Mouse (Mus musculus) liver, embryonic 13.5 days (tissue): ENCODE results near the gene Rap2c. TPM values are rescaled to one million over a fixed set of nuclear protein-coding genes. Genes with fewer than 3 reads are reported as not detected.

Experiments
- ATAC-seq: fragments of 200-750 bp; cut with Nextera tagmentation; 2 replicates; pipeline ENCODE4 v1.8.0; 2017; ENCODE audit warnings: low read depth, mild to moderate bottlenecking, moderate number of reproducible peaks, moderate library complexity
- DNase-seq: peaks from one replicate; pipeline ENCODE4 v3.0.0; 2022
- H3K27ac ChIP-seq: fragments of 300-500 bp; sonication (generic); 2 replicates; pipeline ENCODE4 v1.5.1; 2015; ENCODE audit warnings: moderate library complexity, mild to moderate bottlenecking, inconsistent platforms
- H3K27me3 ChIP-seq: fragments of 300-500 bp; sonication (generic); 2 replicates; pipeline ENCODE4 v1.6.1; 2015; ENCODE audit warnings: mild to moderate bottlenecking, inconsistent platforms
- H3K36me3 ChIP-seq: fragments of 300-500 bp; sonication (generic); 2 replicates; pipeline ENCODE4 v1.6.1; 2015; ENCODE audit warnings: mild to moderate bottlenecking, inconsistent platforms
- H3K4me1 ChIP-seq: fragments of 300-500 bp; sonication (generic); replicated peaks from 2 replicates; pipeline ENCODE4 v1.6.1; 2015; ENCODE audit warnings: inconsistent platforms
- H3K4me2 ChIP-seq: fragments of 300-500 bp; sonication (generic); 2 replicates; pipeline ENCODE4 v1.6.1; 2015; ENCODE audit warnings: inconsistent platforms, mild to moderate bottlenecking, moderate library complexity
- H3K4me3 ChIP-seq: fragments of 300-500 bp; sonication (generic); replicated peaks from 2 replicates; pipeline ENCODE4 v1.5.1; 2015; ENCODE audit warnings: mild to moderate bottlenecking, inconsistent platforms
- H3K9ac ChIP-seq: fragments of 300-500 bp; sonication (generic); 2 replicates; pipeline ENCODE4 v1.6.1; 2015; ENCODE audit warnings: mild to moderate bottlenecking, inconsistent platforms
- H3K9me3 ChIP-seq: fragments of 300-500 bp; sonication (generic); replicated peaks from 2 replicates; pipeline ENCODE4 v1.6.1; 2016; ENCODE audit warnings: inconsistent platforms
- WGBS: fragments of 180-500 bp; shearing (Covaris S2); methylation state at CpG from one replicate; pipeline ENCODE4 v1.1.7; 2015; ENCODE audit not compliant: insufficient replicate concordance; 5-methylcytosine and 5-hydroxymethylcytosine counted together
- polyA plus RNA-seq: library from polyadenylated mRNA; unstranded; fragments of >200 nt; fragmentation: Nextera tagmentation; extraction: Ambion mirVana; gene quantifications from 2 replicates; pipeline ENCODE4 v1.2.1, GENCODE M21; 2015

Gene Rap2c
- polyA plus RNA-seq, 1 experiment from 2014 or later, result 9.2 TPM

DNA sequence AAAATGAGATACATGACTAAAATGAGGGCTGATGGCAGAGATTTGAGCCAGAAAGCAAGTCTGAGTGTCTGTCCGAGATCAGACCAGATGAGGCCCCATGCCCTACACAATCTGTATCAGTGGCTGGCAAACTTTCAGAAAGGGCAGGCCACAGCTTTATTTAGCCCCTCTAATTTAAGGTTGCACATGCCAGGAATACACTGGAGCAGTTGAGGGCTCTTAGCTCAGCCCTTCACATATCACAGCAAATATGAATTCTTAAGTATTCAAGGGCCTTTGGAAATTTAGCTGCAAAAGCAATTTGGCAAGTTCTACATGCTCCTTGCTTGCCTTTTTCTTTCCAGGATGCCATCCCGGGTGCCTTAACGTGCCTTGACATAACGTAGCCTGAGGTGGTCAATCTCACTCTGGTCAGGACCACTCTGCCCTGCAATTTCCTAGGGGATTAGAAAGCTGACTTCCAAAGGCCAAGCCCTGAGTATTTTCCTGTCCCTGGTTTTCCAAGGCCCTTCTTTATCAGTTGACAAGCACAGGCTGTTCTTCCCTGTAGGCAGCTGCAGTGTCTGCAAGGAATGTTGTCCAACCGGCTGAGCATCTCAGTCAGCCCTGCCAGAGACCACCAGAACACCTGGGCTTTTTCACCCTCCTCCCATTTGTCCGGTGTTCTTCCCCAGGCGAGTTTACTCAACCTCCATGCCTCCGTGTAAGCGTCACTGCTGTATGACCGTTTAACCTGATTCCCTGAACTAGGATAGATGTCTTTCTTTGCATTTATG is 49.5 kb downstream of the Rap2c start:
- Histone ChIP-seq H3K9me3 (no peaks in the 10 kb centered on the region), H3K27ac (no peak overlapping the region), H3K4me1 (no peaks in the 10 kb centered on the region), H3K9ac (no peak overlapping the region), H3K27me3 (no peaks in the 10 kb centered on the region), H3K4me3 (no peak overlapping the region), H3K4me2 (no peak overlapping the region), H3K36me3 (no peaks in the 10 kb centered on the region)
- no peak for ATAC-seq
- DNase-seq, result no peak
- WGBS, result 54% methylated on average over 10 of the region's 10 CpGs

DNA sequence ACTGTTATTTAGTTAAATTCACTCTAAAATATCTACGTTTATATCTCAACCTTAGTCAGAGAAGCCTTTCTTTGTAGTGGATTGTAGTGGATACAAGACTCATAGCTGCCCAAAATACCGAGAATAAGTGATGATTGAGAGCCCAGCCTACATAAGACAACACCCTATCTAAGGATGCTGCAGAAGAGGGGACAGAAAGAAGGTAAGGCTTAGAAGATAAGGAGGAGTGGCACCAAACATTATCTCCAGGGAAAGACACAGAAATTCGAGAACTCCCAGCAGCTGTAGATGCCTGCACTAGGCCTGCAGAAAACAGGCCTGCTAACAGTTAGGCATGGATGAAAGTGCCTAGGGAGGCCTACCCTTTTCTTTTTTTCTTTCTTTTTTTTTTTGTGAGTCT is 52.7 kb downstream of the Rap2c start:
- no peak overlapping the region for H3K9ac ChIP-seq
- H3K27me3 ChIP-seq, result no peaks in the 10 kb centered on the region
- no peak overlapping the region for H3K27ac ChIP-seq
- peak; percentile 57 for ATAC-seq
- no peak overlapping the region for H3K4me3 ChIP-seq
- no peak for DNase-seq
- WGBS, result 31% methylated on average over 3 of the region's 3 CpGs
- H3K36me3 ChIP-seq, result no peaks in the 10 kb centered on the region
- no peaks in the 10 kb centered on the region for H3K4me1 ChIP-seq
- H3K9me3 ChIP-seq, result no peaks in the 10 kb centered on the region
- H3K4me2 ChIP-seq, result no peak overlapping the region

DNA sequence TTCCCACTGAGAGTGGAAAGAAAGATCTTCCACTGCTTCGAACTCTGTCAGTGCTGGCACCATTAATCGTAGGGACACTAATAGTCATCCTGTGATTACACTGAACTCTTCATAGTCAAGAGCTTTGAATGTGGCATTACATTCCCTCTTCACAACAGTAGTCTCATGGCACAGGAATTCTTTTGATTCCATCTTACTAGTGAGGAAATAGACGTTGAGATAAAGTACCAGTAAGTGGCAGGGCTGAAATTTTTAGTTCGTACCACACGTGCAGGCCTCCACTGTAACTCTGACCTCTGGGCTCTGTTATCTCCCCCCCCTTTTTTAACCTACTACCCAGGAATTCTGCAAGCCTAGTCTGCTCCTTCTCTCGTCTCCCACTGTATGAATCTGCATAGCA is 54.9 kb downstream of the Rap2c start:
- Histone ChIP-seq H3K27ac (no peak overlapping the region), H3K27me3 (no peaks in the 10 kb centered on the region), H3K4me2 (no peak overlapping the region), H3K4me1 (no peaks in the 10 kb centered on the region), H3K4me3 (no peak overlapping the region), H3K9me3 (no peaks in the 10 kb centered on the region), H3K36me3 (no peaks in the 10 kb centered on the region), H3K9ac (no peak overlapping the region)
- DNase-seq (no peak), ATAC-seq (no peak)
- WGBS, result 49% methylated on average over 6 of the region's 6 CpGs

Other genes with a start within 250 kb of the Rap2c start
- gene Stk26, start 177.0 kb downstream of the Rap2c start, polyA plus RNA-seq, result 4.9 and 6.1 TPM in 2 replicates
- gene Frmd7, start 75.3 kb downstream of the Rap2c start, polyA plus RNA-seq, result 0.12 and 0.23 TPM in 2 replicates
- 7.0 and 8.7 TPM in 2 replicates for gene Mbnl3, start 188.5 kb upstream of the Rap2c start, polyA plus RNA-seq